Mouse (Mus musculus) spleen, postnatal 14 days (tissue): Measurements from ENCODE around the gene Nfib.

Experiments
- DNase-seq, 2 experiments: peaks; one replicate each; pipeline ENCODE4 v3.0.0; 2021 to 2022; ENCODE audit warnings: low spot score in 2 of 2

Gene Nfib

DNA sequence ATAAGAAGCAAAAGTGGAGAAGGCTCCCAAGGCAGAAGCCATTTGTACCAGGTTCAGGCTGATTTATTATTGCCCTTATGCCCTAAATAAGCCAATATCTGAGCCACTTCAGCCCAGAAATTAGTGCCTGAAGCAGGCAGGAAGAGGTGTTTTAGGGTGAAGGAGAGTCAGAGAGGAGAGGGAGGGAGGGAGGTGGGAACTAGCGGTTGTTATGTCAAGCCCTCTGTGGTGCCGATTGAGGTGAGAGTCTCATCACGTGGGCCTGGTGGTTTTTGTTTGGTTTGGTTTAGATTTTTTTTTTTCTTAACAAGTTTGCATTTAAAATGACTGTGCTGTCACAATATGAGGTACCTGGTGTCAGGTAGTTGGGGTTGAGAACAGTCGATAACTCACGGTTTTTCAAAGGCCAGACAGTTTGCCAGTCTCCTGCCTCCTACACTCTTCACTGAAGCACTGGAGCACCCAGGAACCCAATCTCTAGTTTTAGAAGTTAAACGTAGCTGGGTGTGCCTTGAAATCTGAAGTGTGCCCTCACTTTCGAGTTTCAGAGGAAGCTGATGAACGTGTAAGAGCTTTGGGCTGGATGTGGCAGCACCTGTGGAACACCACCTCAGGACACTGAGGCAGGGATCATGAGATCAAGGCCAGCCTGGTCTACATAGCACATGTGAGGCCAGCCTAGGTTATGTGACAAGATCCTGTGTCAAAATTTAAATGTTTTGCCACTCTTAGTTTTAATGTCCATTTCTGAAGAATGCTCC is 81.1 kb downstream of the Nfib start:
- no peak for DNase-seq

DNA sequence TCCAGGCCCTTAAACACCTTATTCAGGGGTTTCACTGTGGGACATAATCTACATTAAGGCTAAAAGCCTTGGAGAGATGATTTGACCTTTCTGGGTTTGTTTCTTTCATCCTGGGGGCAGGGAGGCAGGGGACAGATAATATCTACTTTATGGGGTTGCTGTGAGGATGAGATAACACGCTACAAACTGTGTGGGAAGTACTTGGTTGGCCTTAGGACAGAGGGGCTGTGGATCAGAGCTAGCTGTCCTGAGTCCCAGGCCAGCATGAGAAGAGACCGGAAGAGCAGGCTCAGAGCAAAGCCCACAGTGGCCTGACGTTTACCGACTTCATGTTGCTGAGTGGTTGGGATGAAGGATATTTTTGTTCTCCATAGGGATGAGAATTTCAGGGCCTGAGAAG is 81.7 kb downstream of the Nfib start:
- no peak for DNase-seq

- no peak for DNase-seq
These were observed 82.4 kb downstream of the Nfib start for GRCm38 (mm10) chr4:82623081-82623538.

- DNase-seq = no peak
These were observed 83.2 kb downstream of the Nfib start for GRCm38 (mm10) chr4:82622321-82622836.

DNA sequence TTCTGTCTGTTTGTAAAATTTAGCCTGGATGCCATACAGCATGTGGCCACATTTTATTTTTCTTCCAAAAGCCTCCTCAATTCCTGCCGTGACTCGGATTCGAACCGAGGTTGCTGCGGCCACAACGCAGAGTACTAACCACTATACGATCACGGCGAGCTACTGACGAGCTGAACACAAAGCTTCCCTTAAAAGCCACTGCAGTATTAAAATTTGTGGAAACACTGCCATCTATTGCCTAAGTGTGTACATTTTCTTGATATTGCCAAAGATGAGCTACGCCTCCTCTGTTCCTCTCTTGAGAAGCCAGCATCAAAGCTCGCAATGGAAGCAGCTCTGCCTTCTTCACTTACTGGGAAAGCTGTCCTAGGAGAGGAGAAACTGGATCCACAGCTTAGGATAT is 86.0 kb downstream of the Nfib start:
- no peak for DNase-seq

DNA sequence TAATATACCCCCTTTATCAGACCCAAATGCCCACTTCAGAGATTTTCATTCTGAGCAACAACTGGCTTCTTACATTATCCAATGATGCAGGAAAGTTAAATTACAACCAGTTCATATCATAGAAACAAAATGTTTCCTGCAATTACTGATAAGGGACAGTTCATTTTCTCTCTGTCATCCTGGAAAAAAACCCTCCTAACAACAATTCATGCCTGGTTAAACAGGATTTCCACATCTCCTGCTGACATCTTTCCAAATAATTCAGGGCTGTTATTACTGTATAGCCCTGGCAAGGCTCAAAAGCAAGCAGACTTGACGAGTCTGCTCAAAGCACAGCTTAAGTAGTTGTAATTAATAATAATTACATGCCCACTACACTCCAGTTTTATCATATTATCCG is 86.5 kb downstream of the Nfib start:
- no peak for DNase-seq

DNA sequence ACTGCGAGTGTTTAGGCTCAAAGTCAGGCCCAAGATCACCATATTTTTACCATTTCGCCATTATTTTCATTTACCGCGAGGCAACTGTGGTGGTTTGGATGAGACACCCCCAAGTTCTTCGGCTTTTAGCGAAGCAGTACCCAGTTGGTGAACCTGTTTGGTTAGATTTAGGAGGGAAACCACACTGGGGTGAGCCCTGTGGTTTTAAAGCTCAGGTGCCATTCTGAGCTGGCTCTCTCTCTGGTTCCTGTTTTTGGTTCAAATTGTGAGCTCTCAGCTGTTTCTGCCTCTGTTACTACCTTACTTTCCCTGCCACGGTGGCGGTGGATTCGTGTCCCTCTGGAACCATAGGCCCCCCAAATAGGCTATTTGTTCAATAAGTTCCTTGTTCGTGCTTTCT is 88.3 kb downstream of the Nfib start:
- DNase-seq = no peak

- DNase-seq = no peak
These were observed 89.8 kb downstream of the Nfib start for GRCm38 (mm10) chr4:82615712-82616111.

- no peak for DNase-seq
These were observed 91.1 kb downstream of the Nfib start for GRCm38 (mm10) chr4:82614466-82614805.

GRCm38 (mm10) chr4:82613606-82614465 is 91.7 kb downstream of the Nfib start:
- DNase-seq = no peak

DNA sequence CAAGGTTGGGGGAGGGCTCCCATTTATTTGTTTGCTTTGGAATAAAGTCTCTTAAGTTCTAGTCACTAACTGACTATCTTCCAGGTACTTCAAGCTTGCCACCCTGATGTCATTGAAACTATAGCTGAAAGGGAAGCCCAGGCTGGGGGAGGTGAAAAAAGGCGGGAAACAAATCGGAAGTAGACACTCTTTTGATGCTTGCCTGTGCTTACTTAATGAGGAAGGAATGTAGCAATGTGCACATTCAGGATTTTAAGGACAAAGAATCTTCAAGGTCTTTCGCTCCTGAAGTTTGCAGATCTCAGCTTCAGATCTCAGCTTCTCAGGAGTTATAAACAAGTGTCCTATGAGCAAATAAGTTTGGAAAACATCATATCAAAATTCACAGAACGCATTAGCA is 95.9 kb downstream of the Nfib start:
- no peak for DNase-seq

GRCm38 (mm10) chr4:82608768-82609610 is 96.6 kb downstream of the Nfib start:
- DNase-seq = no peak

GRCm38 (mm10) chr4:82607266-82607665 is 98.3 kb downstream of the Nfib start:
- no peak for DNase-seq

GRCm38 (mm10) chr4:82606351-82606750 is 99.2 kb downstream of the Nfib start:
- no peak for DNase-seq

GRCm38 (mm10) chr4:82605034-82605784 is 100.3 kb downstream of the Nfib start:
- no peak for DNase-seq

DNA sequence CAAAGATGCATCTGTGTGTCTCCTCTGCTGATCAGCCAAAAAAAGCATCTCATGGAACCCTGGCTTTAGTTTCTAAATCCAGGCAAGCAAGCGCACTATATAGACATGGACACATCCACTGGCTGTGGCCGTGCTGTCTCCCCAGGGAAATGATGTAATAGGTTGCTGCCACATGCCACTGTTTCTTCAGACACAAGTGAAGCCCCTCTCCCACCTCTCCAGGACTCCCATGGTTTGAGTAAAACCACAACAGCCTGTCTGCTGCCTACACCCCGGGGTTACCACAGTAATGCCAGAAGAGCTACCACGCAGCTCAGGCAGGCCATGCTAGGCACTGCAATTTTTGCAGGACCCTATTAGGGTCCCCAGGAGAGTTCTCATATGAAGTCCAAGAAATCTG is 101.0 kb downstream of the Nfib start:
- DNase-seq = no peak

DNA sequence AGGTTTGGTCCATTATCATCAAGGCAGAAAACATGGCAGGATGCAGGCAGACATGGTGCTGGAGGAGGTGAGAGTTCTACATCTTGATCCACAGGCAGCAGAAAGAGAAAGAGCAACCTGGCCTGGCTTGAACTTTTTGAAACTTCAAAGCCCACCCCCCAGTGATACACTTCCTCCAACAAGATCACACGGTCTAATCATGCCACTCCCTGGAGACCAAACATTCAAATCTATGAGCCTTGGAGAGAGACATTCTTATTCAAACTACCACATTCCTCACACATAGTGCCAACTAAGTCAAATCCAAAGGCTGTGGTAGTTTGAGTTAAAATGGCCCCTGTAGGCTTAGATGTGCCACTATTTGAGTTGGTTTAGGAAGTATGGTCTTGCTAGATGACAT is 104.9 kb downstream of the Nfib start:
- no peak for DNase-seq

GRCm38 (mm10) chr4:82598436-82598835 is 107.1 kb downstream of the Nfib start:
- DNase-seq = no peak

- no peak for DNase-seq
These were observed 111.6 kb downstream of the Nfib start for GRCm38 (mm10) chr4:82593681-82594666.
